Mouse (Mus musculus) kidney, adult 9 months (tissue): Measurements from ENCODE around the gene Sdr42e1.
A peak's percentile ranks its signal among the peaks of the same experiment; 100 is the strongest.

Source experiments
- DNase-seq: peaks from one replicate; pipeline ENCODE4 v3.0.0; 2022

Gene Sdr42e1

DNA sequence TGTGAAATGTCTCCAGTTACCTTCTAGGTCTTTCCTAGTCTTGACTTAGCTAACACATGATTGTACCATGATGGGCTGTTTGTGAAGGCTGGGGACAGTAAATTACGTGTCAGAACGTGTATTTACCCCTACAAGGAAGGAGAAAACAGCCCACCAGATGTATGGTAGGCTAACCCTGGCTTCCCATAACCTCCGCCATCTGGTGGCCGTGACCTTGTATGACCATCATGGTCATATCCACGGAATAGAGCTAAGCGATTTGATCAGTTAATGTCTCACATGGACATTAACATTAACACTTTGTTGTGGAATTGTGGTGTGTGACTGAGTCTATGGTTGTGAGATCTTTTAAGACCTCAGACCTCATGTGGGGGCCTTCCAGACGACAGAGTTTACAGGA, 14.5 kb downstream of the Sdr42e1 start:
- DNase-seq: no peak

- no peak for DNase-seq
Measured at GRCm38 (mm10) chr8:117652318-117652717, 21.2 kb downstream of the Sdr42e1 start.

DNA sequence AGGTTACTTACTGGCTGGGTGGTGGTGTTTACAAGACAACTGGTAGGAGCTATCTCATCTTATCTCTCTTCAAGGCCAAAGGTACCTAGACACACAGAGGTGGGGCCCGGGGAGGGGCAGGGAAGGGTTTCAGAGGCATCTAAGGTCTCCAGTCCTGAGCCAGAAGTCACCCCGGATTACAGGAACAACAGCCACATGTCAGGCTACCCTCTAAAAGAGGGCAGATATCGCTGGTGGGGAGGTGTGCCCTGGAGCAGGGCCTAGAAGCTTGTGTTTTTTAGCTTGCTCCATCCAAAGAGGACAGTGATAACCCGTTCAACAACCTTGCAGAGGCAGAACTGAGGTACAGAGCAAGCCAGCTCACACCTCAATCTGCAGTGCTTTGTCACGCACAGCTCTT, 27.0 kb downstream of the Sdr42e1 start:
- DNase-seq: no peak

GRCm38 (mm10) chr8:117646020-117646419, 27.5 kb downstream of the Sdr42e1 start:
- DNase-seq: peak; percentile 56

GRCm38 (mm10) chr8:117645486-117645885, 28.0 kb downstream of the Sdr42e1 start:
- no peak for DNase-seq

GRCm38 (mm10) chr8:117639631-117640030, 33.9 kb downstream of the Sdr42e1 start:
- DNase-seq: no peak

GRCm38 (mm10) chr8:117637462-117637861, 36.0 kb downstream of the Sdr42e1 start:
- DNase-seq: no peak

GRCm38 (mm10) chr8:117634406-117634805, 39.1 kb downstream of the Sdr42e1 start:
- DNase-seq: no peak

DNA sequence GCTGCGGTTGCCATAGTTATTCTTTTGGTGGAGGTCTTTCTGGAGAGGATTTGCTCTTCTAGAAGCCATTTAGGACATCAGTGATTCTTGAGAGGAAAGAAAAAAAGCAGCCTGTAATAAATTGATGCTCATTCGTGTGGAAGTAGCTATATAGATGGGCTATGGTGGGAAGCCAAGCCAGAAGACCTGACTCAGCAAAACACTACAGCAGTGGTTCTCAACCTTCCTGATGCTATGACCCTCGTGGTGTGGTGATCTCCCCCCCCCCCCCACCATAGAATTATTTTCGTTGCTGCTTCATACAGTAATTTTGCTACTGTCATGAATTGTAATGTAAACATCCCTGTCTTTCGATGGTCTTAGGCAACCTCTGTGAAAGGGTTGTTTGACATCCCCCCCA, 41.0 kb downstream of the Sdr42e1 start:
- no peak for DNase-seq

GRCm38 (mm10) chr8:117627096-117627495, 46.4 kb downstream of the Sdr42e1 start:
- no peak for DNase-seq

DNA sequence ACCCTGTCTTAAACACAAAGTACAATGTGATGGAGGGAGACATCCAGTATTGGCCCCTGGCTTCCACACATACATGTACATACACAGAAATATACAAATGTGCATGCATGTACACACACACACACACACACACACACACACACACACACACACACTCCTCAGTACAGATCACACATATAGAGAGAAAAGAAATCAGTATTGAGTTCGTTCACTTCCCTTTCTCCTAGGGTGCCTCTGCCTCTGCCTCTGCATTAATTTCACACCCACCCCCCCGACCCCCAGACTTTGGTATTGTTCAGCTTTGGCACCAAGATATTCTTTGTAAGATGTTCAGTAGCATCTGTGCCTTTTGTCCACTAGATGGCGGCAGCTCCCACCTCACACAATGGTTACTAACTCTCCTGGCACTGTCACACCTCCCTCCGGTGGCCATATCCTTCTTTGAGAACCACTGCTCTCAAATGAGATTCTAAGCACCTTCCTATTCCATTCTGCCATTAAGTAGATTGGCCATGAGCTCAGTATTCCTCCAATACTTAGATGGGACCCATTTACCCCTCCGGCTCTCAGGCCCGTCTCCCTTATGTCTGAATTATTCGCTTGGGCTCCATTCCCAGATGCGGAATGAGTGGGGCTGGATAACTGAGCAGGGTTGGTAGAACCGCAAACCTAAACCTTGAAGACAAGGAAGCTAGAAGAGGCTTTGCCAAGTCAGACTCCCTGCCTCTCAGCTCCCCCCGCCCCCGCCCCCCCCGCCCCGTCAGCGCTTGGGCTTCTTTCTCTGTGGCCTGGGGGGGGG, 47.2 kb downstream of the Sdr42e1 start:
- DNase-seq: peak; percentile 26

GRCm38 (mm10) chr8:117612861-117613260, 60.6 kb downstream of the Sdr42e1 start:
- no peak for DNase-seq
